Mouse (Mus musculus): ENCODE data around the gene Utp11.
A peak's percentile ranks its signal among the peaks of the same experiment; 100 is the strongest.

GRCm38 (mm10) chr4:124708518-124709477, 15.4 kb upstream of the Utp11 start:
- TF ChIP-seq CTCF (IDR thresholded peaks at IDR 0.05; ENCODE audit: borderline replicate concordance, insufficient read depth, low read length) (no peak), POLR2A (IDR thresholded peaks at IDR 0.05; ENCODE audit: low read depth, low read length) (peak; percentile 55)
